Mouse (Mus musculus): ENCODE data around the gene Pak6. TPM values are rescaled to one million over a fixed set of nuclear protein-coding genes. Genes with fewer than 3 reads are reported as not detected.

Pak6 gene
- total and polyA plus RNA-seq, 3 experiments, result 0.05 to 0.73 (median 0.42) TPM

- H3K9me3 ChIP-seq (replicated peaks; ENCODE audit: low read length), result no peaks in the 10 kb centered on the region
- no peak overlapping the region for H3K27ac ChIP-seq (ENCODE audit: insufficient read depth, low read depth)
- no peak for DNase-seq (ENCODE audit: extremely low read depth)
- TF ChIP-seq POLR2AphosphoS2 (IDR thresholded peaks at IDR 0.05; ENCODE audit: low read depth, low read length) (no peak), ETS1 (conservative IDR thresholded peaks at IDR 0.05; ENCODE audit: low read depth, low read length) (no peak), NRF1 (IDR thresholded peaks at IDR 0.05; ENCODE audit: low read depth, low read length) (no peak), ZMIZ1 (IDR thresholded peaks at IDR 0.05; ENCODE audit: low read depth, low read length) (no peak), MAZ (IDR thresholded peaks at IDR 0.05; ENCODE audit: low read depth, low read length) (no peak), KAT2A (IDR thresholded peaks at IDR 0.05; ENCODE audit: insufficient replicate concordance, low read length) (no peak), CTCF (conservative IDR thresholded peaks at IDR 0.05 in 1 of 2, IDR thresholded peaks at IDR 0.05 in 1 of 2; ENCODE audit: low read depth in 2 of 2, low read length in 2 of 2) (no peak), PAX5 (IDR thresholded peaks at IDR 0.05; ENCODE audit: low read length) (no peak), E2F4 (IDR thresholded peaks at IDR 0.05; ENCODE audit: insufficient replicate concordance, low read depth, low read length) (no peak), ZNF384 (IDR thresholded peaks at IDR 0.05; ENCODE audit: low read depth, low read length) (no peak), SMC3 (IDR thresholded peaks at IDR 0.05; ENCODE audit: low read depth, low read length) (no peak), SIN3A (IDR thresholded peaks at IDR 0.05; ENCODE audit: low read length) (no peak), RCOR1 (conservative IDR thresholded peaks at IDR 0.05; ENCODE audit: low read depth, low read length) (no peak), POLR2A (IDR thresholded peaks at IDR 0.05; ENCODE audit: low read depth, low read length) (no peak), HCFC1 (IDR thresholded peaks at IDR 0.05; ENCODE audit: low read depth, low read length) (no peak), MAFK (IDR thresholded peaks at IDR 0.05; ENCODE audit: insufficient replicate concordance, low read length) (no peak), BHLHE40 (IDR thresholded peaks at IDR 0.05; ENCODE audit: low read depth, low read length) (no peak)
- no peak overlapping the region for H3K4me3 ChIP-seq (replicated peaks in 1 of 3; ENCODE audit: low read depth in 2 of 3, low read length in 2 of 3, poor library complexity in 1 of 3)
- H3K36me3 ChIP-seq (replicated peaks in 1 of 2; ENCODE audit: control insufficient read depth in 1 of 2, insufficient read depth in 1 of 2, low read length in 1 of 2), result peaks cover 83 to 99% of the 10 kb centered on the region in 2 experiments
- in situ Hi-C loops (cut with MboI; ENCODE audit: low pct_ligation_motif_present, low pct_unique_long_range_greater_than_20kb, low sequenced_read_pairs) (no loop called here), dilution Hi-C loops (cut with MboI; ENCODE audit: extremely low pct_ligation_motif_present, extremely low pct_unique_long_range_greater_than_20kb, low sequenced_read_pairs) (no loop called here)
- H3K4me1 ChIP-seq (ENCODE audit: control insufficient read depth in 1 of 2, insufficient read depth in 2 of 2), result no peaks in the 10 kb centered on the region; a peak in 1 of 4 replicates
- H3K79me2 ChIP-seq (replicated peaks; ENCODE audit: control insufficient read depth, extremely low read depth, insufficient read depth, poor library complexity, severe bottlenecking), result no peaks in the 10 kb centered on the region; the same call in 1 of the 2 replicates
- H3K9ac ChIP-seq (ENCODE audit: insufficient read depth, low read depth), result no peak overlapping the region
- no peak overlapping the region for H3K4me2 ChIP-seq (ENCODE audit: insufficient read depth, low read depth, poor library complexity, severe bottlenecking)
- no peaks in the 10 kb centered on the region for H3K27me3 ChIP-seq (replicated peaks)
These were observed 24.4 kb upstream of the Pak6 start for GRCm38 (mm10) chr2:118638686-118639085.

- Histone ChIP-seq H3K36me3 (replicated peaks in 1 of 2; ENCODE audit: control insufficient read depth in 1 of 2, insufficient read depth in 1 of 2, low read length in 1 of 2) (peaks cover 71 to 95% of the 10 kb centered on the region in 2 experiments), H3K27ac (ENCODE audit: insufficient read depth, low read depth) (no peak overlapping the region), H3K79me2 (replicated peaks; ENCODE audit: control insufficient read depth, extremely low read depth, insufficient read depth, poor library complexity, severe bottlenecking) (no peaks in the 10 kb centered on the region), H3K27me3 (replicated peaks) (no peaks in the 10 kb centered on the region), H3K9ac (ENCODE audit: insufficient read depth, low read depth) (no peak overlapping the region), H3K9me3 (replicated peaks; ENCODE audit: low read length) (peaks cover 3% of the 10 kb centered on the region), H3K4me1 (ENCODE audit: control insufficient read depth in 1 of 2, insufficient read depth in 2 of 2) (no peaks in the 10 kb centered on the region; a peak in 1 of 4 replicates), H3K4me3 (replicated peaks in 1 of 3; ENCODE audit: low read depth in 2 of 3, low read length in 2 of 3, poor library complexity in 1 of 3) (no peak overlapping the region), H3K4me2 (ENCODE audit: insufficient read depth, low read depth, poor library complexity, severe bottlenecking) (no peak overlapping the region)
- in situ Hi-C loops (cut with MboI; ENCODE audit: low pct_ligation_motif_present, low pct_unique_long_range_greater_than_20kb, low sequenced_read_pairs), result loop anchor here (5.0 to 10.0 kb wide), 3 partner anchors 46 to 254 kb away; no protein-coding TSS in a partner anchor
- dilution Hi-C loops (cut with MboI; ENCODE audit: extremely low pct_ligation_motif_present, extremely low pct_unique_long_range_greater_than_20kb, low sequenced_read_pairs), result no loop called here
- peak; percentile 19; the same call in 1 of the 2 replicates for TF ChIP-seq SMC3 (IDR thresholded peaks at IDR 0.05; ENCODE audit: low read depth, low read length)
- TF ChIP-seq TCF12 (IDR thresholded peaks at IDR 0.05; ENCODE audit: low read depth, low read length), result no peak
- TF ChIP-seq GABPA (IDR thresholded peaks at IDR 0.05; ENCODE audit: insufficient replicate concordance, low read depth, low read length), result no peak
- TF ChIP-seq MXI1 (IDR thresholded peaks at IDR 0.05; ENCODE audit: low read depth, low read length), result no peak
- no peak for TF ChIP-seq MEF2A (IDR thresholded peaks at IDR 0.05; ENCODE audit: borderline replicate concordance, low read depth, low read length)
- no peak for TF ChIP-seq ZC3H11A (IDR thresholded peaks at IDR 0.05; ENCODE audit: low read depth, low read length)
- TF ChIP-seq TBP (conservative IDR thresholded peaks at IDR 0.05; ENCODE audit: low read depth, low read length), result no peak
- peak in 1 of 2 experiments; percentile 23; a peak in 1 of 4 replicates for TF ChIP-seq CTCF (conservative IDR thresholded peaks at IDR 0.05 in 1 of 2, IDR thresholded peaks at IDR 0.05 in 1 of 2; ENCODE audit: low read depth in 2 of 2, low read length in 2 of 2)
- no peak for TF ChIP-seq POLR2AphosphoS2 (IDR thresholded peaks at IDR 0.05; ENCODE audit: low read depth, low read length)
- TF ChIP-seq ZNF384 (IDR thresholded peaks at IDR 0.05; ENCODE audit: low read depth, low read length), result no peak
- no peak for TF ChIP-seq E2F4 (IDR thresholded peaks at IDR 0.05; ENCODE audit: insufficient replicate concordance, low read depth, low read length)
- DNase-seq (ENCODE audit: extremely low read depth), result no peak
These were observed 22.0 kb upstream of the Pak6 start for GRCm38 (mm10) chr2:118641147-118641546.
